Mouse (Mus musculus) forebrain, embryonic 14.5 days (tissue): ENCODE data around the gene Grn. TPM values are rescaled to one million over a fixed set of nuclear protein-coding genes. Genes with fewer than 3 reads are reported as not detected.
"Not testable (repeated sequence)": the region's sequence is repeated elsewhere in the genome, so short reads cannot be mapped to it uniquely, and the experiment has no call there.

ENCODE experiments used
- ATAC-seq: fragments of 200-750 bp; cut with Nextera tagmentation; 2 replicates; pipeline ENCODE4 v1.8.0; 2017; ENCODE audit warnings: mild to moderate bottlenecking, moderate library complexity
- DNase-seq: peaks from one replicate; pipeline ENCODE4 v3.0.0-alpha.2; 2015; ENCODE audit warnings: low spot score
- H3K27ac ChIP-seq: fragments of 300-500 bp; sonication (generic); 2 replicates; pipeline ENCODE4 v1.5.1; 2014; ENCODE audit warnings: low read depth, mild to moderate bottlenecking, control low read depth, low read length, moderate library complexity
- H3K27me3 ChIP-seq: fragments of 300-500 bp; sonication (generic); replicated peaks from 2 replicates; pipeline ENCODE4 v1.6.1; 2014; ENCODE audit warnings: low read length, control low read depth, mixed read lengths; ENCODE audit not compliant: control insufficient read depth, insufficient read depth
- H3K36me3 ChIP-seq: fragments of 300-500 bp; sonication (generic); 2 replicates; pipeline ENCODE4 v1.6.1; 2014; ENCODE audit warnings: low read length, control low read depth; ENCODE audit not compliant: control insufficient read depth, insufficient read depth
- H3K4me1 ChIP-seq: fragments of 300-500 bp; sonication (generic); 2 replicates; pipeline ENCODE4 v1.6.1; 2014; ENCODE audit warnings: antibody characterized with exemption, low read length, control low read depth; ENCODE audit not compliant: control insufficient read depth, insufficient read depth
- H3K4me2 ChIP-seq: fragments of 300-500 bp; sonication (generic); 2 replicates; pipeline ENCODE4 v1.6.1; 2014; ENCODE audit warnings: mild to moderate bottlenecking, control low read depth, low read length
- H3K4me3 ChIP-seq: fragments of 300-500 bp; sonication (generic); 2 replicates; pipeline ENCODE4 v1.5.1; 2014; ENCODE audit warnings: low read depth, low read length, control low read depth
- H3K9ac ChIP-seq: fragments of 300-500 bp; sonication (generic); 2 replicates; pipeline ENCODE4 v1.6.1; 2014; ENCODE audit warnings: mild to moderate bottlenecking, low read length, control low read depth, moderate library complexity
- H3K9me3 ChIP-seq: fragments of 300-500 bp; sonication (generic); replicated peaks from 2 replicates; pipeline ENCODE4 v1.6.1; 2016; ENCODE audit warnings: low read length, control low read depth, mixed read lengths; ENCODE audit not compliant: control insufficient read depth
- WGBS: fragments of 180-500 bp; shearing (Covaris S2); extraction: QIAGEN DNeasy Blood & Tissue Kit; methylation state at CpG from one replicate; pipeline ENCODE4 v1.1.7; 2014; 5-methylcytosine and 5-hydroxymethylcytosine counted together
- polyA plus RNA-seq: library from polyadenylated mRNA; unstranded; fragments of >200 nt; fragmentation: Nextera tagmentation; extraction: Ambion mirVana; gene quantifications from 2 replicates; pipeline ENCODE4 v1.2.1, GENCODE M21; 2014

Grn gene
- polyA plus RNA-seq, 1 experiment from 2014 or later, result 28.6 TPM

DNA sequence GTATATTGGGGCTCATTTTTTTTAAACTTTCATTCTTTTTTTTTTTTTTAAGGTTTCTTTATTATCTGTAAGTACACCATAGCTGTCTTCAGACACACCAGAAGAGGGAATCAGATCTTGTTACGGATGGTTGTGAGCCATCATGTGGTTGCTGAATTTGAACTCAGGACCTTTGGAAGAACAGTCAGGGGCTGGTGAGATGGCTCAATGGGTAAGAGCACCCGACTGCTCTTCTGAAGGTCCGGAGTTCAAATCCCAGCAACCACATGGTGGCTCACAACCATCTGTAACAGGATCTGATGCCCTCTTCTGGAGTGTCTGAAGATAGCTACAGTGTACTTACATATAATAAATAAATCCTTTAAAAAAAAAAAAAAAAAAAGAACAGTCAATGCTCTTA lies 19.8 kb upstream of the Grn start:
- H3K9me3 ChIP-seq, H3K4me3 ChIP-seq, H3K27me3 ChIP-seq, H3K9ac ChIP-seq, ATAC-seq, DNase-seq, H3K27ac ChIP-seq, H3K4me2 ChIP-seq, H3K36me3 ChIP-seq: not testable (repeated sequence)
- WGBS, result 90% methylated on average over 3 of the region's 3 CpGs
- peaks cover 14% of the 10 kb centered on the region for H3K4me1 ChIP-seq

- Histone ChIP-seq H3K36me3 (no peaks in the 10 kb centered on the region), H3K4me3 (no peak overlapping the region), H3K4me1 (peaks cover 13% of the 10 kb centered on the region), H3K4me2 (no peak overlapping the region), H3K9ac (no peak overlapping the region), H3K9me3 (no peaks in the 10 kb centered on the region), H3K27me3 (no peaks in the 10 kb centered on the region), H3K27ac (no peak overlapping the region)
- ATAC-seq, result no peak
- 91% methylated on average over 3 of the region's 3 CpGs for WGBS
- no peak for DNase-seq
Measured at GRCm38 (mm10) chr11:102411061-102411460, 19.1 kb upstream of the Grn start.

- no peaks in the 10 kb centered on the region for H3K27me3 ChIP-seq
- 7% methylated on average over 11 of the region's 11 CpGs for WGBS
- H3K4me2 ChIP-seq, result no peak overlapping the region
- no peak overlapping the region for H3K9ac ChIP-seq
- H3K36me3 ChIP-seq, result no peaks in the 10 kb centered on the region
- DNase-seq (peak; percentile 96), ATAC-seq (peak; percentile 25; the same call in 1 of the 2 replicates)
- no peak overlapping the region for H3K27ac ChIP-seq
- no peak overlapping the region for H3K4me3 ChIP-seq
- H3K9me3 ChIP-seq, result no peaks in the 10 kb centered on the region
- peaks cover 7% of the 10 kb centered on the region for H3K4me1 ChIP-seq
Measured at GRCm38 (mm10) chr11:102411704-102412103, 18.4 kb upstream of the Grn start.

GRCm38 (mm10) chr11:102413059-102413458 lies 17.1 kb upstream of the Grn start:
- H3K4me2 ChIP-seq, result no peak overlapping the region
- ATAC-seq (no peak), DNase-seq (no peak)
- H3K9ac ChIP-seq, result no peak overlapping the region
- H3K36me3 ChIP-seq, result no peaks in the 10 kb centered on the region
- WGBS, result 73% methylated on average over 8 of the region's 8 CpGs
- H3K9me3 ChIP-seq, result no peaks in the 10 kb centered on the region
- no peak overlapping the region for H3K27ac ChIP-seq
- H3K4me1 ChIP-seq, result peaks cover 1% of the 10 kb centered on the region; the same call in 1 of the 2 replicates
- no peaks in the 10 kb centered on the region for H3K27me3 ChIP-seq
- no peak overlapping the region for H3K4me3 ChIP-seq

- Histone ChIP-seq H3K4me3 (no peak overlapping the region), H3K9me3 (no peaks in the 10 kb centered on the region), H3K9ac (no peak overlapping the region), H3K36me3 (no peaks in the 10 kb centered on the region), H3K27ac (no peak overlapping the region), H3K27me3 (no peaks in the 10 kb centered on the region), H3K4me2 (no peak overlapping the region), H3K4me1 (no peaks in the 10 kb centered on the region)
- no peak for ATAC-seq
- DNase-seq, result no peak
- WGBS, result 74% methylated on average over 10 of the region's 10 CpGs
Measured at GRCm38 (mm10) chr11:102415034-102415802, 14.9 kb upstream of the Grn start.

GRCm38 (mm10) chr11:102417160-102417559 lies 13.0 kb upstream of the Grn start:
- Histone ChIP-seq H3K9me3 (no peaks in the 10 kb centered on the region), H3K27ac (no peak overlapping the region), H3K4me2 (no peak overlapping the region), H3K36me3 (no peaks in the 10 kb centered on the region), H3K4me3 (no peak overlapping the region), H3K4me1 (no peaks in the 10 kb centered on the region), H3K27me3 (no peaks in the 10 kb centered on the region), H3K9ac (no peak overlapping the region)
- 79% methylated on average over 1 of the region's 1 CpGs for WGBS
- no peak for ATAC-seq
- no peak for DNase-seq

DNA sequence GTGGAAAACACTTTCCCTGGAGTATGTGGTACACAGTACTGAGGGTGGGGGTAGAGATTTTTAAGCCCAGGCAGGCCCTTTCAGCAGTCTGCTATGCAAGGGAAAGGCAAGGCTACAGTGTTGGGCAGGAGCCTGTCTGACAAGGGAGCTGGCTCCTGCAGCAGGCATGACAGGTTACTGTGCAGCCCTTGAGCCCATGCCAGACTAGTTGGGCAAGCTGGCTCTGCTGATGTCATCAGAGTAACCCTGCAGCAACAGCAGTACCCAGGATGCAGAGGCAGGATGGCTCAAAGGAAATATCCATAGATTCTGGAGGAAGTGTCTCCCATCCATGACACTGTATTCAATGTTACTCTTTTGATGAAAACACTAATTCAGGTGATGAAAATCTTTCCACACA lies 11.2 kb upstream of the Grn start:
- H3K4me3 ChIP-seq, result no peak overlapping the region
- ATAC-seq (no peak), DNase-seq (no peak)
- no peak overlapping the region for H3K4me2 ChIP-seq
- no peak overlapping the region for H3K27ac ChIP-seq
- no peaks in the 10 kb centered on the region for H3K36me3 ChIP-seq
- no peak overlapping the region for H3K9ac ChIP-seq
- H3K27me3 ChIP-seq, result no peaks in the 10 kb centered on the region
- H3K4me1 ChIP-seq, result no peaks in the 10 kb centered on the region
- no peaks in the 10 kb centered on the region for H3K9me3 ChIP-seq

DNA sequence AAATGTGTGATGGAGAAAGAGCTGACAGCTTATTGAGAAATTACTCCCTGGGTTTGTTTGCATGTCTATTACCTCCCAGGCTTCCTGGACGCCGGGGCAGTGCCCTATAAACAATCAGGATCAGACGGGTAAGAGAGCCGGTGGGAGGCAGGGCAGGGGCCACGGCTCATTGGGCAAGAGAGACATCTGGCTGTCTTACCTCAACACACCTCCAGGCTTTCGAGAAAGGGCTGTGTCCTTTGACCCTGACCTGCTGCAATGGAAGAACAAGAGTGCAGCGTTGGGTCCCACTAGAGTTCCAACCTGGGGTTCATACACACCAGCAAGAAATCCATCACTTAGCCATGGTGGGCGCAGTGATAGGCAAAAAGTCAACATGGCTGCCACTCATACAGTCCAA lies 8.6 kb upstream of the Grn start:
- no peak overlapping the region for H3K9ac ChIP-seq
- 67% methylated on average over 8 of the region's 8 CpGs for WGBS
- no peak overlapping the region for H3K4me3 ChIP-seq
- ATAC-seq (no peak), DNase-seq (no peak)
- H3K4me2 ChIP-seq, result no peak overlapping the region
- H3K9me3 ChIP-seq, result no peaks in the 10 kb centered on the region
- no peaks in the 10 kb centered on the region for H3K4me1 ChIP-seq
- no peaks in the 10 kb centered on the region for H3K27me3 ChIP-seq
- no peaks in the 10 kb centered on the region for H3K36me3 ChIP-seq
- no peak overlapping the region for H3K27ac ChIP-seq

DNA sequence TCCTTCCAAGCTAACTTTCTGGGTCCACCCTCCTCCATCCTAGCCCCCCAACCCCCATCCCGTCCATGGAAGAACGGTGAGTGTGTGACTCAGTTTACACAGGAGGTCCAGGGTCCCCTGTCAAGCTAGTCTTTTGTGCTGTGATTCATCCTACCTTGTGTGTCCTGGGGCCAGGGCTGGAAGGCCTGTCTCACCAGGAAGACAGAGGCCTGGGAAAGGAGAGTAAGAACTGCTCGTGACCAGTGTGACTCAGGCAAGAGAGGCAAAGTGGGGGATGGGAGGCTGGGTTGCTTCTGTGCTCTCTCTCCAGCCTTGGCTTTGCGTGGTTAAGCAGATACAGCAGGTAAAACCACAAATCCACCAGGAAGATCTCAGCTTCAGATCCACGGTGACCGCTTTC lies 5.4 kb upstream of the Grn start:
- 77% methylated on average over 6 of the region's 6 CpGs for WGBS
- no peak for ATAC-seq
- no peaks in the 10 kb centered on the region for H3K4me1 ChIP-seq

More for the DNA sequence above, 5.4 kb upstream of the Grn start:
- no peak overlapping the region for H3K4me3 ChIP-seq
- no peak overlapping the region for H3K27ac ChIP-seq
- H3K27me3 ChIP-seq, result no peaks in the 10 kb centered on the region
- no peak overlapping the region for H3K4me2 ChIP-seq
- no peak for DNase-seq
- H3K36me3 ChIP-seq, result no peaks in the 10 kb centered on the region
- H3K9ac ChIP-seq, result no peak overlapping the region
- H3K9me3 ChIP-seq, result no peaks in the 10 kb centered on the region
